Mouse (Mus musculus) right cerebral cortex, postnatal 14 days (tissue): ENCODE results near the gene Il19.

Source experiments
- DNase-seq: peaks from one replicate; pipeline ENCODE4 v3.0.0; 2022

The Il19 gene

DNA sequence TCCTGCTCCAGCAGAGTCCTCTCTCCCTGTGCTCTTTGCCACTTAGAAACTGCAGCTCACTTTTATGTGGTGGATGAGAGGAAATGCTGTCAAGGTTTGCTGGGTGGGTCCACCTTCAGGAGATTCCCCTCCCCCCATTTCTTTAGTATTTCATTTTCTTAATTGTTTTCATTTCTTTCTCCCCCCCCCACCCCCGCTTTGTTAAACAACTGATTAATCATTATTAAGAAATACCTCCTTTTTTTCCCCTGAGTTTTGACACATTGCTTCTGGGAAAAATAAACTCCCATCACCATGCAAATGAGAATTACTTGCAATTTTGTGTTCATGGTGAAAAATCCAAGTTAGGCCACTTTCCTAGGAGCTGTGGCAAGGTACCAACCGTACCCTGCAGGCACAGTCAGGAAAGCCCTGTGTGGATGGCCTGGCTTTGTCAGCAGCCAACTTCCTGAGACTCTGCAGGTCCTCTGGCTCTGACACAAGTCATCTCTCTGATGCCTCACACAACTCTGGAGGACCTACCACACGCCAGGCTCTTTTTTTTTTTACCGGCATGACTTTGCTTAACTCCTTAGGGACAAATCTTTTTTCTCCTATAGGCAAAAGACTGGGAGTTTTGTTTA lies at the start of gene Il19:
Il19 (minus strand) TSS at position 51 of the 623 bp plus-strand sequence.
- DNase-seq = no peak

- DNase-seq = no peak
Measured at GRCm38 (mm10) chr1:130989331-130989730, 49.4 kb upstream of the Il19 start.

- no peak for DNase-seq
Measured at GRCm38 (mm10) chr1:130987418-130987817, 47.5 kb upstream of the Il19 start.

- DNase-seq = no peak
Measured at GRCm38 (mm10) chr1:130987001-130987400, 47.1 kb upstream of the Il19 start.

- no peak for DNase-seq
Measured at GRCm38 (mm10) chr1:130984441-130984840, 44.5 kb upstream of the Il19 start.

DNA sequence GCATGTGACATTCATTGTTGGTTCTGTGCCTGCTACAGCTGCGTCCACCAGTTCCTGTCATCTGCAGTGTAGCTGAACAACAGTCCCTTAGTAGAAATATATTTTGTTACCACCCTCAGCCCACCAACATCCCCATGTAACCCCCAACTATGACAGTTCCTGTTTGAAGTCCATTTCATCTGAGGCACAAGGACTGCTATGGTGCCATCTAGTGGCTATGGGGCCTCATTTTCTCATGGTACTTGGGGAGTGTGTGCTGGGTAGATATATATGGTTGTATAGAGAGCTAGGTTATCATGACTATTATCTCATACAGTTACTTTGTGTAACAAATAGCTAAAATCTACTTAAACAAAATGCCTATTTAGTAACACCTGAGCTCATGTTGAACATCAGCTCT lies 39.5 kb upstream of the Il19 start:
- peak; percentile 23 for DNase-seq

DNA sequence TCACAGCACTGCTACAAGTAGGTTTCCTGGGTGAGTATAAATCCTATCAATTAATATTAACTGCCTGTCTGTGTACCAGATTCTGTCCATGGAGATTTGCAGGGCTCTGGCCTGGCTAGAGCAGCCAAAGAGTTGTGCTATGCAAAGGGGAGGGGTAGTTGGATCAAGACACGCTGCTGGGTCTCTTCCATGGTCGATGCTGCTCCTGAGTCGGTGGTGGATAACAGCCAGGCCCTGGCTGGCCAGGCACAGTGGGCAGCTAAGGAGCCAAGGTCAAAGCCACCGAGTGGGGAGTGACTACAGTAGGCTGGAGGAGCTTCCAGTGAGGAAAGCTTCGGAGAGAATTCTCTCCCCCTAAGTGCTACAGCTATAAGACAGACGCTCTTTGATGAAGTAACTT lies 24.0 kb upstream of the Il19 start:
- no peak for DNase-seq

DNA sequence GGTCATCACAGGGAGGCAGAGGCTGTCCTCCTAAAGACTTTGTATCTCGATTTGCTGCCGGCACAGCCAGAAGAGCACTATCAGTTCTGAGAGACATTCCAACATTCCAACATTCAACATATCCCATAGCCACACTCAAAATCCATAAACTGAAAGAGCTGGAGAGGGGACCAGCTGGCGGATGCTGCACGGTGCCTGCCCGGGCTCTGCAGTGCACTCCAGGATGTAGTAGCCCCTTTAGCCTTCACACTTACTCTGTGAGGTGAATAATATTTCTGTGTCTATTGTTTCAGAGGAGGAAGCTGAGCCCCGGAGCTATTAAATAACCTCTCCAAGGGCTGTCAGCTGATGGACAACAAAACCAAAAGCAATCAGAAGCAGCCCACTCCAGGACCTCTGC lies 7.0 kb upstream of the Il19 start:
- DNase-seq = no peak

DNA sequence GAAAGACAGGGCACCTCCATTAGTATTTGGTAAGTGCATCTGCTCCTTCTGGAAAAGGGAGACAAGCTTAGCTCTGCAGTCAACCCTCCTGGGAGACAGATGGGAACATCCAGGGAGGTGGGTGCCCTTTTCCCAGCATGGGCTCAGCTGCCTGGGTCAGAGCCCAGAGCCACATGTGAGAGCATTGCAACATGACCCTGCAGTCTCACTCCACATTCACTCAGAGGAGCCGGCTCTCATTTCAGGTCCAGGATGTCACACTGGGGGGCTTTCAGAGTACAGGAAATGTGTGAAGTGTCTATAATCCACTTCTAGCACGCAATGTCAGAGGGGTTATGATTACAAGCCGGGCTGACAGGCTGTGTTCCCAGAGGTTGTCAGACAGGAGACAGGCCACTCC lies 1.9 kb upstream of the Il19 start:
- DNase-seq = no peak

DNA sequence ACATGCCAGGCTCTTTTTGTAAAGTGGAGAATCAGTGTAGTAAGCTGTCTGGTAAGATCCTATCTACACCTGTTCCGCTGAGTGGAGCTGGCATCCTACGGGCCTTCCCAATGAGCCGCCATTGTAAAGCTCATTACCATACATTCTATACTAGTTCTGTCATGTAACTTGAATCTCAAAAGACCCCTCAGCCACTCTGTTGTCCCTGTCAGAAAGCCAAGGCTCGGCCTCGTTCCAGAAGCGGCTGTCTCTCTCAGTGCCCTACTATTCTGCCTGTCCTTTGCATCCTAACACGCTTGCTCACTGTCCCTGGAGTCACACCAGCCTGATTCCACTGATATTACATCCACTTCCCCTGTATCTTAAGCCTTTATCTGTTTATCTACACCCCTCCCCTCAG lies 1.7 kb downstream of the Il19 start:
- no peak for DNase-seq

- no peak for DNase-seq
Measured at GRCm38 (mm10) chr1:130937170-130937569, 2.7 kb downstream of the Il19 start.

DNA sequence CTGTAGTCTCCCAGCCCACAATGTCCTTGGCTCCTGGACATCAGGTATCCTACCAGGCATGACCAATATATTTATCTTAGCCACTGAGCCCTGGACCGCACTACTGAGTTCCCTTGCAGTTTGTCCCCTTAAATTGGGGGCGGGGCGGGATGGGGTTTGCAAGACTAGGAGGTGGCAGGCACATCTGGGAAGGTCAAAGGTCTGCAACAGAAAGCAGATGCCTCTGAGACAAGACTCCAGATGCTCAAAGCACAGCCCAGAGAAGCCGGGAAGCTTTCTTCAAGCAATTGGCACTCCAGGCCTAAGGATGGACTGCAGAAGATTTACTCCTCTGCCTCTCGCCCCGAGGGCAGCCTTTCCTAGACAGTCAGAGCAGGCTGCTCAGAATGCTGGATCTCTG lies 3.6 kb downstream of the Il19 start:
- DNase-seq = no peak

- no peak for DNase-seq
Measured at GRCm38 (mm10) chr1:130926484-130926883, 13.4 kb downstream of the Il19 start.

GRCm38 (mm10) chr1:130918323-130918980 lies 21.5 kb downstream of the Il19 start:
- DNase-seq = no peak

- no peak for DNase-seq
Measured at GRCm38 (mm10) chr1:130911401-130912010, 28.4 kb downstream of the Il19 start, which contains the start of gene Il20. Gene Il20 (minus strand): TSS chr1:130911451.

- DNase-seq = no peak
Measured at GRCm38 (mm10) chr1:130902505-130902904, 37.4 kb downstream of the Il19 start.

DNA sequence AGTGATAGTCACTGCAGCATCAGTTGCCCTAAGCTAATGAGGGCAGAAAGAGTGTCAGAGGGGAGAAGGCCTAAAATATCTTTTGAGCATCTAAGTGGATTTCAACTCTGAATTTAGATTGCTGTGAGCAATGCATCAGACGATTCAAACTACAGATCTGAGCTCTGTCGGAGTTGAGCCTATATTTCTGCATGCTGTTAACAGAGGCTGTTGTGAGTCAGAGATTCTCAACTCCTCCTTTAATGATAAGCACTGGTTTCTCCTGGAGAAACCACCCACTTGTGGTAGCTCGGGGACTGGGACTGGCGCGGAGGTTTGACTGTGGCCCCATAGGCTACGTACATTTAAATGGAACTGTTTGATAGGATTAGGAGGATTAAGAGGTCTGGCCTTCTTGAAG lies 45.4 kb downstream of the Il19 start:
- DNase-seq = no peak

DNA sequence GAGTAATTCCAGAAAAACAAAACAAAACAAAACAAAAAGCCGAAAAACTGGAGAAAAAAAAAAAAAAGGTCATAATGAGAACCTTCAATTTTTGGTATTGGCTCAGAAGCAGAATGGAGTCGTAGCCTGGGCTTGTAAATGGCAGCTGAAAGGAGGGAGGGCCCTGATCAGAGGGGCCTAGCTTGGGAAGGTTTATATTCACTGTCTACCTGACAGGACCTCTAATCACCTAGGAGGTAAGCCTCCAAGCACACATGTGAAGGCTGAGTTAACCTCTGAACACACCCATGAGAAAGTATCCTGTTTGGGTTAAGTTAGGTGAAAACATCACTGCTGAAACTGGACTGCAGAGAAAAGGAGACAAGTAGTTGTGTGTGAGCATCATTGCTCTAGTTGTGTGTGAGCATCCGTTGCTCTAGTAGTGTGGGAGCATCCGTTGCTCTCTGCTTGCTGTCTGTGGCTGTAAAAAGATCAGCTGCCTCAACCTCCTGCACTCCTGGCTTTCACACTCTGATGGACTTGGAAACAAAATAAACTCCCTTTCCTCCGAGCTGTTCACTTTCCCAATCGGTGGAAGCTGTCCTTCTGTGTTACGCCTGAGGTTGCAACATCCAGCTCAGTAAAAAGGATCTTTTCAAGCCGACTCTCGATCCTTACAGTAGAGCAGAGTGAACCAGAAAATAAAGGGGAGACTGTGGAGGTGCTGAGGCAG lies 46.4 kb downstream of the Il19 start:
- no peak for DNase-seq

- DNase-seq = no peak
Measured at GRCm38 (mm10) chr1:130892446-130892845, 47.5 kb downstream of the Il19 start.

GRCm38 (mm10) chr1:130887354-130887753 lies 52.6 kb downstream of the Il19 start, which contains the start of gene Il24:
Gene Il24 (minus strand): TSS chr1:130887454.
- no peak for DNase-seq

DNA sequence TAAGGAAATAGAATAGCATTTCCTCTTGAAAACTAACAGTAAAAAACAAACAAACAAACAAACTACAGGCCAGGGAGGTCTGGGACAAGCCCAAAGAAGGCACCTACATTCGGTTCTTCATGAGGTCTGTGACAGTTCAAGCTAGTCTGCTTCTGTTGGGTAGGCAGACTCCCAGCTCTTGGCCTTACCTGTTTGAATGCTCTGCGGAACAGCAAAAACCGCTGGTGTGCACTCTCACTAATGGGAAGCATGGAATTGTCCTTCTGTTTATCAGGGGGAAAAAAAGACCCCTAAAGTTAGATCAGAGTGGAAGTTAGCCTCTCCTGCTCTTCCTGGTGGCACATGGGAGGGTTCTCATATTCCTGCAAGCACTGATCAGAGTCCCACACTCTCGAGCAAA lies 56.8 kb downstream of the Il19 start:
- DNase-seq = no peak
